ENCODE assay signal across 17 mouse cellular contexts in the genomic region with DNA sequence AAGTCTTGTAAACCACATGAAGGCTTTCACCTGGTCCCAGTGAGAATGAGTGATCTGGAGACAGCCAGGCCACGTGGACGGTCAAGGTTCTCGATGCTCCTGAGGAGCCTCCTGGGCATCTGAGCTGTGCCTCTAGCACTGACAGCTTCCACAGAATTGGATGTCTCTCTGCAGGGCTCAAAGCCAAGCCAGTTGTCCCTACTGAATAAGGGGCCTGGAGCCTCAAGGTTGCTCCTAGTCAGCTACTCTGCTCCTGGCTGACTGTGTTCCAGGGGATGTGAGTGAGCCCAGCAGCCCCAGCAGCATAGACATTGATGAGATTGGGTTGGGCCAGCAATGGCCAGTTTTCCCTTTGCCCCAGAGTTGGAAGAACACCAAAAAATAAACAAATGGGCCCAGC.
"Had no signal": no experiment of that assay in that cellular context is flagged by ENCODE, and none has a peak within 500 bp of the region (broad histone marks: within the 10 kb centered on the region; RNA-seq: fewer than 3 reads in every experiment).

No protein-coding gene starts in this region.

- H3K27me3 ChIP-seq: limb, embryonic 13.5 days; liver, embryonic 13.5 days; midbrain, embryonic 12.5 days; neural tube, embryonic 13.5 days; stomach, embryonic 15.5 days had no signal

- H3K27ac ChIP-seq: limb, embryonic 13.5 days; liver, embryonic 13.5 days; midbrain, embryonic 12.5 days; neural tube, embryonic 13.5 days; stomach, embryonic 15.5 days had no signal

- H3K9me3 ChIP-seq: liver, embryonic 13.5 days; midbrain, embryonic 12.5 days; neural tube, embryonic 13.5 days; stomach, embryonic 15.5 days had no signal

- H3K36me3 ChIP-seq: liver, embryonic 13.5 days had no signal

- DNase-seq: kidney, adult 8-10 months; kidney, postnatal 14 days; kidney, postnatal 4 days; left cerebral cortex, postnatal 4 days; liver, embryonic 13.5 days; lung, adult 2 months; lung, postnatal 14 days; lung, postnatal 4 days; retina, postnatal 1 day; right cerebral cortex, postnatal 25 days; spleen, adult 18-20 months; thymus, postnatal 25 days had no signal

- H3K4me3 ChIP-seq: limb, embryonic 13.5 days; liver, embryonic 13.5 days; midbrain, embryonic 12.5 days; myocyte; neural tube, embryonic 13.5 days; stomach, embryonic 15.5 days had no signal
